Mouse (Mus musculus) spleen, adult 2 months (tissue): ENCODE results near the gene Tmem63b. TPM values are rescaled to one million over a fixed set of nuclear protein-coding genes. Genes with fewer than 3 reads are reported as not detected.

ENCODE experiments used
- DNase-seq, 2 experiments: peaks; one replicate each; pipeline versions ENCODE4 v3.0.0 to v3.0.0-alpha.2; 2012 to 2021; ENCODE audit warnings: low spot score in 2 of 2, low read depth in 1 of 2
- H3K27ac ChIP-seq: fragments of 200-500 bp; 2 replicates; pipeline ENCODE4 v1.5.1; 2012; ENCODE audit warnings: low read length, inconsistent platforms; ENCODE audit not compliant: insufficient read depth
- H3K27me3 ChIP-seq: fragments of 200-500 bp; 2 replicates; pipeline ENCODE4 v1.6.1; 2012; ENCODE audit warnings: mild to moderate bottlenecking, moderate library complexity, low read length, inconsistent platforms; ENCODE audit not compliant: control insufficient read depth, insufficient read depth
- H3K36me3 ChIP-seq: fragments of 200-500 bp; 2 replicates; pipeline ENCODE4 v1.6.1; 2012; ENCODE audit warnings: mild to moderate bottlenecking, low read length, inconsistent platforms; ENCODE audit not compliant: control insufficient read depth, insufficient read depth
- H3K4me1 ChIP-seq: fragments of 200-500 bp; 2 replicates; pipeline ENCODE4 v1.6.1; 2011; ENCODE audit warnings: inconsistent platforms; ENCODE audit not compliant: control insufficient read depth, insufficient read depth, insufficient read length
- H3K4me3 ChIP-seq: fragments of 200-500 bp; 2 replicates; pipeline ENCODE4 v1.5.1; 2011; ENCODE audit warnings: mild to moderate bottlenecking, inconsistent platforms; ENCODE audit not compliant: insufficient read depth, insufficient read length; ENCODE audit errors: extremely low read depth
- CTCF ChIP-seq: fragments of 200-500 bp; IDR thresholded peaks from 2 replicates; pipeline ENCODE4 v1.5.1; 2011; ENCODE audit warnings: mild to moderate bottlenecking, inconsistent platforms; ENCODE audit not compliant: insufficient read depth, insufficient read length, insufficient replicate concordance; ENCODE audit errors: extremely low read depth
- POLR2A ChIP-seq: fragments of 200-500 bp; IDR thresholded peaks from 2 replicates; pipeline ENCODE4 v1.6.1; 2011; ENCODE audit warnings: low read depth, low read length, inconsistent platforms
- WGBS: fragments of 180-500 bp; shearing (Covaris S2); methylation state at CpG from one replicate; pipeline ENCODE4 v1.1.7; 2018; 5-methylcytosine and 5-hydroxymethylcytosine counted together
- polyA plus RNA-seq: library from polyadenylated mRNA; depleted of rRNA; stranded (reverse); fragments of >200 nt; gene quantifications from 2 replicates; pipeline ENCODE4 v1.2.3, GENCODE M21; 2012

Tmem63b gene
- polyA plus RNA-seq, 1 experiment = 27.4 TPM

DNA sequence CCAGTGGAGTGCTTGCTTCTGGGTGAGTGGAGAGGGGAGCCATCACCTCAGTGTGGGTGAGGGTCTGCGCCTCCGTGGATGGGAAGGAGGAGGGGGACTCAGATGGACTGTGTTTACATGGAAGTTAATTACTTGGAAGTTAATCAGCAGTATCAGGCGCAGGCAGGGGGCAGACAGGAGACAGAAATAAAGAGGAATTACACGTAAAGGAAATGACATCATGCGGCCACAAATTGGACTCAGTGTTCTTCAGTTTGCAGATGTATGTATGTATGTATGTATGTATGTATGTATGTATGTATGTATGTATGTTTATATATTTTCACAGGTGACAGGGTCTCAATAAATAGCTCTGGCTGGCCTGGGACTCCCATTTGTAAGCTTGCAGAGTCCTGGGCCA is 20.1 kb upstream of the Tmem63b start:
- Histone ChIP-seq H3K27ac (no peak overlapping the region), H3K27me3 (no peaks in the 10 kb centered on the region), H3K36me3 (no peaks in the 10 kb centered on the region), H3K4me1 (no peaks in the 10 kb centered on the region), H3K4me3 (no peak overlapping the region)
- DNase-seq = no peak
- TF ChIP-seq POLR2A = no peak
- no peak for TF ChIP-seq CTCF
- 29% methylated on average over 5 of the region's 5 CpGs for WGBS

DNA sequence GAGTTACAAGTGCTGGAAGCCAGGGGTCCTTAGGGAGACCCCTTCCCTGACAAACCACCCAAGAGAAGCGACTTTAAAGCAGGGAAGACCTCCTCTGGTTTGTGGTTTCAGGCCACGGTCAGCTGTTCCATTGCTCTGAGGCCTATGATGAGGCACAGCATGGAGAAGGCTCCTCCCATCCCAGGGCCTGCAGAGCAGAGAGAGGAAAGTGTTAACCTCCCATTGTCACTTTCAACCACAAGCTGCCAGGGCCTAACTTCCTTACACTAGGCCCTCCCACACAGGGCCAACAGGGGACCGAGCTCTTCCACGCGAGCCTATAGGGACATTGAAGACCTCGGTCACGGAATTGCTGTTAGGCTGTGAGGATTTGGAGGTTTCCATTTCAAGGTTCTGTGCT is 16.5 kb upstream of the Tmem63b start:
- Histone ChIP-seq H3K4me1 (no peaks in the 10 kb centered on the region), H3K27me3 (no peaks in the 10 kb centered on the region), H3K27ac (no peak overlapping the region), H3K36me3 (peaks cover 2% of the 10 kb centered on the region), H3K4me3 (no peak overlapping the region)
- no peak for DNase-seq
- WGBS = 9% methylated on average over 7 of the region's 7 CpGs
- TF ChIP-seq CTCF (no peak), POLR2A (no peak)

DNA sequence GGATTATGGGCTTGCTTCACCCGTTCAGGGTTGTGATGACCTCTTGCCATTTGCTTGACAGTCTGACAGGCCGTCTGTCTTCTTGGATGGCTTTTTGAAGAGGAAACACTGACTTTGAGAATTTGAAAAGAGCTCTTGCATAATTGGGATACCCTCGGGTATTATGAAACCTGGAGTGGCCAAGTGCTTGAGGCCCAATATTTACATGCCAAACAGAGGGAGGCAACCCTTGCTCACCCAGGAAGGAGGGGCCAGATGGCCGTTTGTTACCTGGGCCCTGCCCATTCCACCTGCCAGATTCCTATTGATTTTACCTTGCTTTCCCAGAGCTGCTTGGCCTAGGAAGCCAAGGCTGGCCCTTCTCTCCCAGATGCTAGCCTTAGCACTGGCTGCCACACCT is 15.5 kb upstream of the Tmem63b start:
- WGBS = 74% methylated on average over 4 of the region's 4 CpGs
- Histone ChIP-seq H3K27ac (no peak overlapping the region), H3K36me3 (peaks cover 3% of the 10 kb centered on the region), H3K4me3 (no peak overlapping the region), H3K27me3 (no peaks in the 10 kb centered on the region), H3K4me1 (no peaks in the 10 kb centered on the region)
- DNase-seq = no peak
- TF ChIP-seq CTCF (no peak), POLR2A (no peak)

DNA sequence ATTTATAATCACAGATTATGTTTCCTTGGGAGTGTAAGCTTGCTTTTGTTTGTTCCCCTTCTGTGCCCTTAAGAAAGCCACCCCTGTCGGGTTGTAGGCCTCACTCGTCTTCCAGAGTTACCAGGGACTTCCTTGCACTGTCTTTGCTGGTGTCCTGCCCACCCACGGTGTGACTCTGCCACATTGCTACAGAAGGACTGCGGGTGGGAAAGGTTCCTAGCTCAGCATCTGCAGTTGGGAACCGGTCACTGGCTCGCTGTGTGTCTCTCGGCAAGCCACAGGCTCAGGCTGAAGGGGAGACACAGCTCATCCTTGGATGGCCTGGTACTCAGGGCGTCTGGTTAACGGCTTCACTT is 14.5 kb upstream of the Tmem63b start:
- no peak for TF ChIP-seq POLR2A
- no peak for TF ChIP-seq CTCF
- no peaks in the 10 kb centered on the region for H3K4me1 ChIP-seq

DNA sequence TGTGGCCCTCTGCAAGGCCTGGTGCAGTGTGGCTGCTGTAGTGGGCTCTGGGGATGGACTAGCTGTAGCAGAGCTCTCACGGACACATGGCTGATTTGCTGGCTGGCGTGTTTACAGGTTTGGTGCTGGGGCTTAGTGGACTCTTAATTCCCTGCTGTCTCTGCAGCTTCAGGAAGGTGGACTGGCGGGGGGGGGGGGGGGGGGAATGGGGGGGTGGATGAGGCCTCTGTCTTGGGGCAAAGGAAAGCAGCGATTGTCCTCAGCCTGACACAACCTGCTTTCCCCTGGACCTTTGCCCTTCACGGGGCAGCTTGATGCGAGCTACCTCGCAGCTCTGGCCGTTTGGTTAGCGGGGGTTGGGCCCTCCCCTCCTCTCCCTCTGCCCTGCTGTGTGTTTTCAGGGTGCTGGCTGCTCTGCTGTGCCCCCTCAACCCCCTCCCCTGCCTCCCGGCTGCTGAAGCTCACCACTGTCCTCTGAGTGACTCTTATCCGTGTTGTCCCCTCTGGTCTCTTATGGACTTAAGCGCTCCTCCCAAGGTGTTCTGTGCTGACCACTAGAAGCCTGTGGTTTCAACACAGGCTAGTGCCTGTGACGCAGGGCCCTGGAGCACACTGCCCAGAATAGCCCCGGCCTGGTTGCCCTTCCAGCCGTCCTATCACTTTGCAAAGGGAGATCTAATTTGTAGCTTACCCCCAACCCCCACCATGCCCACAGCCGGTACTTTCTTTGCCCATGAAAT is 14.0 kb upstream of the Tmem63b start:
- DNase-seq = no peak
- Histone ChIP-seq H3K27me3 (no peaks in the 10 kb centered on the region), H3K36me3 (peaks cover 3% of the 10 kb centered on the region), H3K4me3 (no peak overlapping the region), H3K4me1 (no peaks in the 10 kb centered on the region), H3K27ac (no peak overlapping the region)
- TF ChIP-seq POLR2A (no peak), CTCF (no peak)
- WGBS = 88% methylated on average over 11 of the region's 16 CpGs

More for the DNA sequence above, 14.5 kb upstream of the Tmem63b start:
- DNase-seq = no peak
- Histone ChIP-seq H3K27ac (no peak overlapping the region), H3K27me3 (no peaks in the 10 kb centered on the region), H3K36me3 (peaks cover 3% of the 10 kb centered on the region), H3K4me3 (no peak overlapping the region)
- whole genome bisulfite sequencing = 80% methylated on average over 9 of the region's 9 CpGs

DNA sequence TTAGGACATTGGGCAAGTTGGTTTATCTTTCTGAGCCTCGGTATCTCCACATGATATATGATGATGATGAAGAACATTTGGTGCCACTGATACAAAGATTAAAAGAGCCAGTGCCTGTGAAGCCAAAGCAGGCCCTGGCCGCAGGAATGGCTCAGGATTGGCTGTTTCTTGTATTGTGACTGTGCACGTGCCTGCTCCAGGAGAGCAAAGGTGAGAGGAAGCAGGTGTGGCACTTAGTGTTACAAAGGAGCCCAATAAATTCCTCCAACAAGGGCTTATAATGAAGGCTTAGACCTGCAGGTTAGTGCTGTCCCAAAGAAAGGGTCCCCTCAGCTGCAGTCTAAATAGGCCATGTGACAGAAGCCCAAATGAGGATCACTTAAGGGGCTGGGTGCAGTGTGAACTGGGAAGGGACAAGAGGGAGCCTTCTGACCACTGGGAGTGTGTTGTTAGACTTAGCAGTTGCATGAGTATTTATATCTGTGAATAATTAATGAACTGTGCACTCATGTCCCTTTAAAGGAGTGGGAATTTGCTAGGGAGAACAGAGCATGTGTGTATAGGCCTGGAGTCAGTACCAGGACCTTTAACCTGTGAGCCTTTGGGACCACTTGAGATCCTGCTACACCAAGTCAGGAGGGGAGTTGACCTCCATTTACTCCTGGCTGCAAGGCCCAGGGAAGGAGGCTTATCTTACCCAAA is 12.5 kb upstream of the Tmem63b start:
- no peaks in the 10 kb centered on the region for H3K4me1 ChIP-seq
- no peak overlapping the region for H3K4me3 ChIP-seq
- no peak overlapping the region for H3K27ac ChIP-seq
- 92% methylated on average over 3 of the region's 3 CpGs for WGBS
- no peak for DNase-seq
- TF ChIP-seq CTCF = no peak
- TF ChIP-seq POLR2A = no peak
- H3K36me3 ChIP-seq = peaks cover 3% of the 10 kb centered on the region
- H3K27me3 ChIP-seq = no peaks in the 10 kb centered on the region

DNA sequence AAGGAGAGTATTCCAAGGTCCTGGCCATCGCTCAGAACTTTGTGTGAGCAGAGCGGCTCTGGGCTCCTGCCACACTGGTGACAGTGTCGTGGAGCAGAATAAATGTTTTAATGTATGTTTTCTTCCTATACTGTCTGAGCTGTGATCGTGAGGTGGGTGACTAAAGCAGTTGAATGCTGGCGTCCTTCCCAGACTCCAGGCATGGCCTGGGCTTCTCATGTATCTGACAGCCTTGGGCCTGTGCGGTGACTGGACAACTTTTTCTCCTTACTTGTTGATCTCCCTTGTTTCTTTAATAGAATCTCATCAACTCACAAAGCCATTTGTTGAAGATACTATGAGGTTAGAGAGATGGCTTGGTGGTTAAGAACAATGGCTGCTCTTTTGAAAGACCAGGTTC is 11.7 kb upstream of the Tmem63b start:
- 91% methylated on average over 6 of the region's 6 CpGs for WGBS
- H3K27me3 ChIP-seq = no peaks in the 10 kb centered on the region
- TF ChIP-seq POLR2A = no peak
- no peak for TF ChIP-seq CTCF
- no peak for DNase-seq
- peaks cover 3% of the 10 kb centered on the region for H3K36me3 ChIP-seq
- H3K4me1 ChIP-seq = no peaks in the 10 kb centered on the region
- no peak overlapping the region for H3K27ac ChIP-seq
- no peak overlapping the region for H3K4me3 ChIP-seq
